Mouse (Mus musculus): ENCODE data around the gene Rnf207.

- no peak for TF ChIP-seq EP300 (IDR thresholded peaks at IDR 0.05; ENCODE audit: low read depth)
- peak; percentile 33 for TF ChIP-seq CTCF (IDR thresholded peaks at IDR 0.05; ENCODE audit: low read depth)
Observed at GRCm38 (mm10) chr4:152294188-152294929, 24.4 kb downstream of the Rnf207 start.

Measured in liver, embryonic 14.5 days (tissue).